Mouse (Mus musculus) embryo, embryonic 9.5 days (tissue): ENCODE measurements around the gene Stab2.

Experiments
- DNase-seq: peaks from one replicate; pipeline ENCODE4 v3.0.0-alpha.2; 2017; ENCODE audit errors: extremely low spot score

The Stab2 gene

DNA sequence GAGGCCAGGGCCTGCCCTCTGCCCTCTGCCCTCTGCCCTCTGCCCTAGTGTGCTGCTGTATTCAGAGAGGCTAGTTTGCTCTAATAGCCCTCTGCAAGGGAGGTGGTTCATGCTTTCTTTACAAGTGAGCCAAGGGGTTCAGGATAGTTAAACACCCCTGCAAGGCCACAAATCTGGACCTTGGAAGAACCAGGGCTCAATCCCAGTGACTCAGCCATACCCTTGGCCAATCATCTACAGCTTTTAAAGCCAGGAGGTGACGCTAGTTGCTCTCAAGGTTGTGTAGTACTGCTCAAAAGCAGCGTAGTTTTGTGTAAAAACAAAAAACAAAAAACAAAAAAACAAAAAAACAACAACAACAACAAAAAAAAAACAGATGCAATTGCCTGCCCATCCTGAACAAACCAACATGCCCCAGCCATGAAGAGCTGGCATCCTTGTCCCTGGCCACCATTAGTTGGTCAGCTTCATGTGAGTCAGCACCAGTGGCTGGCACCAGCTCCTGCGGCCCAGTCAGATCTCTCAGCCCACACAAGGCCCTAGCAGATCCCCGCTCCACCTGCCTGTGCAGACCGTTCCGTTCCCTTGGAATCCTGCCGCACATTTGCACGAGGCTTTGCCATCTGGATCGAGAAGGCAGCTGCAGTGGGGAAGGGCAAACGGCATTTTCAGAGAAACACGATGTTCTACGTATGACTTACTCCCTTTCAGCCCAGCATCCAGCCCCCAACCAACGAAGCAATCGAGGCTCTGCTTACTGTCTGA, 117.5 kb downstream of the Stab2 start:
- no peak for DNase-seq

GRCm38 (mm10) chr10:86889440-86889839, 118.4 kb downstream of the Stab2 start:
- DNase-seq = no peak

- no peak for DNase-seq
Observed at GRCm38 (mm10) chr10:86886434-86886833, 121.4 kb downstream of the Stab2 start.

DNA sequence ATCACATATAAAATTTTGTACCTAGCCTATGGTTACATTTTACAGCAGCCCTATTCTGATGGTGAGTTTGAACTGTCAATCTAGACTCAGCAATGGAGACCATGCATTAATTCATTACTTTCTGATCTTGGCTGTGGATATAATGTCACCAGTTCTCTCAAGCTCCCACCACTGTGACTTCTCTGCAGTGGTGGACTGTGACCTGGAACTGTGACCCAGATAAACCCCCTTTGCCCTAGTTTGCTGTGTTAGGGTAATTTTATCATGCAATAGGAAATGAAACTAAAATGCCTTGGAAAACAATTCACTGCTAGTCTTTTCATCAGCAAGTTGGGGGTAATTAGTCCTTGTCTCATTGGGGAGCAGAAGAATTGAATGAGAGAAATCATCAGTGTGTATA, 126.4 kb downstream of the Stab2 start:
- DNase-seq = no peak

DNA sequence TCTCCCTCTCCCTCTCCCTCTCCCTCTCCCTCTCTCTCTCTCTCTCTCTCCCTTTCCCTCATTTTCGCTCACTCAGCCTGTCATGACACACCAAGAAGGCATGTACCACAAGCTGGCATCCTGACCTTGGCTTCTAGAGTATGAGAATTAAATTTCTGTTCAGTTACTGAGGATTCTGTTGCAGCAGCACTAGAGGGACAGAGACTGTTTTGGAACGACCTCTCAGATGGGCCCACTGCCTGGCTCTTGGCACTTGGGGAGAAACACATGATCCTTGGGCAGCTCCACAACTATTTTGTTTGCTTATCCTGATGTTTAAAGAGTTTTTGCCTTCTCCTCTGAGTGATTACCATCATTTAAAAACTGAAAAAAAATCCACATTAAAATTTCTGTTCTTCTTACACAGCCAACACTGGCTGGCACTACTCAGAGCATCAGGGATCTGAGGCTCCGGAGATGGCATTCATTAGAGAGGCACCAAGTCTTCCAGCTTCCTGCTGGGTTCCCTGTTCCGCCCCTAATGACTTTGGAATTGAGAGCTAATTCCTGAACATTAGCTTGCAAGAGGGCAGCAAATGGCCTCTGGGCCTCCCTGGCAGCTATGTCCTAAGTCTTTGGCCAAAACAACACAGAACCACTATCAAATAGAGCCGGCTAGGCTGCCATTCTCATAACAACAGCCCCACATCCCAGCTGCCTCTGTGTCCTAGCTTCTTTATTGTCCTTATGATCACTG, 127.6 kb downstream of the Stab2 start:
- no peak for DNase-seq

DNA sequence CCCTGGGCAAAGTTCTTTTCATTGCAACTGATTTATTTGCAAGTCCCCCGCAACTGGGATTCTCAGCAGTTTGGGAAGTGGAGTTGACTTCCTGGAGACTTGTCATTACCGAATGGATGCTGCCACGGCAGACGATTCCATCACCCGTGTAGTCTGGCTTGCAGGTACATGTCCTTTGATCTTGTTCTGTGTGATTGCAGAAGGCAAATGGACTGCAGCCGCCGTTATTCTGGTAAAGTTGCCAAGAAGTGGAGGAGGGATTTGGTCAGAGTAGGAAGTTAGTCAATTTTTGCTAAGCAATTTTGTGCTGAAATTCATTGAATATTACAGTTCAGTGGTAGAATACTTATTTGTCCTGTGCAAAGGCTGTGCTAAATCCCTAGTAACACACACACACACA, 129.1 kb downstream of the Stab2 start:
- DNase-seq = no peak

DNA sequence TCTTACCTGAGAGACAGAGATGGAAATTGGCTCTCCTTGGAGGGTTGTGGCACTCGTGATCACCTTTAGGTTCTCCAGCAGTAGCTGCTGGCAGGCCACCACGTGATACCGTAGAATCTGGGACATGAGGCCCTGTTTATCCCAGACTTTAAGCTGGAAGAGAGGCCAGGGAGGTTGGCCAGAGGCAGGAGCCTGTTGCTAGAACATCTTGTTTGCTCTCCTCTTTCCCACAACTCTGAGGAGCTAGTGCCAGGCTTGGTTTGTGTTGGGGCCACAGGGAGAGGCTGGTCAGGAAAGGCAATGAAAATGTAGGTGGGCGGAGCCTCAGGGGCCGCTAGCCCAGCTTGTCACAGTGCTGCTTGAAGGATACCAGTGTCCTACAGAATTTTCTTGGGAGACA, 135.2 kb downstream of the Stab2 start:
- DNase-seq = no peak

DNA sequence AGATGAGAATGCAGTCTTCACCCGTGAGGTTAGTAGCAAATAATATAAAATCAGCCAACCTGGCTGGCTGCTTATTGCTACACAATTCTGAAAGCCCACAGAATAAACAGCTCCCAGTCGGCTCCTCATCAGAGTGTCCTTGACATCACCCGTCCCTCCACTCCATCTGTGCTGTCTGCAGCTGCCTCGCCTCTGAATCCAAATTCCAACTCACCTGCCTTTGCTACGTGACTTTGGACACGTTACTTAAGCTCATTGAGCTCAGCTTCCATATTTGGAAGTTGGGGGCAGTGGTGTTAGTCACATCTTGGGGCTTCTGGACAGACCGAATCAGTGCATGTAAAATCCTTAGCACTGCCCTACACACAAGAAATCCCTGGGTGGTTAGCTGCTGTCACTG, 135.7 kb downstream of the Stab2 start:
- DNase-seq = no peak

DNA sequence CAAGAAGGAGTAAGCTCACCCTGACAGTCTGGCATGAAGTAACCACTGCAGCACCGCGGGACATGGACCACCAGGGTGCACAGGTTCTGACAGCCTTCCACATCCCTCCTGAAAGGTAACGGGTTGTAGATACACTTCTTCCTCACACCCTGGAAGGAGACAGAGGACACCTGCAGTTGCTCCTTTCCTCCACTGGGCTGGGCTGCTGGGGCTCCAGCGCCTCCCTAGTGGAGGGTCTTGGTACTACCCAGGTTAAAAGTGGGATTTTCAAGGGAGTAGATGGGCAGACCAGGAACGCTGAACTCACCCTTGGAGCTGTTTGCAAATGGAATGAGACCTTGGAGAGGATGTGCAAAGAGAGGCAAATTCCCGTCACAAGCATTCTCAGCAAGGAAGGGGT, 144.4 kb downstream of the Stab2 start:
- no peak for DNase-seq

- no peak for DNase-seq
Observed at GRCm38 (mm10) chr10:86862496-86862895, 145.3 kb downstream of the Stab2 start.

DNA sequence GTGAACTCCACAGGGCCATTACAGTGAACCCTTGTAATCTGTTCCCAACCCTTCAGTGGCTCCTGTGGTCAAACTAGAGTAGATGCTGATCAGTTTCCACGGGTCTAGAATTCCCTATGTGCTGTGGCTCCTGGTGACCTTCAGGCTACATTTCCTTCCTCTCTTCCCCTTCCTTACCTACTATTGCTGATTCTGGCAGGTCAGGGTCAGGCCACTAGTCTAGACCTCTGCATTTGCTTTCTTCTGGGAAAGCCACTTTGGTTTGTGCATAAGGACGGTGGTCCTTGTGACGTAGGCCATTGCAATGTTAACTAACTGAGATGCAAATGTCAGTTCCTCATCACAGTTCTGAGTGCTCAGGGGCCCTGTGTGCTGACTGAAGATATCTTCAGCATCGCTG, 147.4 kb downstream of the Stab2 start:
- DNase-seq = no peak

- DNase-seq = no peak
Observed at GRCm38 (mm10) chr10:86853433-86853832, 154.4 kb downstream of the Stab2 start.

DNA sequence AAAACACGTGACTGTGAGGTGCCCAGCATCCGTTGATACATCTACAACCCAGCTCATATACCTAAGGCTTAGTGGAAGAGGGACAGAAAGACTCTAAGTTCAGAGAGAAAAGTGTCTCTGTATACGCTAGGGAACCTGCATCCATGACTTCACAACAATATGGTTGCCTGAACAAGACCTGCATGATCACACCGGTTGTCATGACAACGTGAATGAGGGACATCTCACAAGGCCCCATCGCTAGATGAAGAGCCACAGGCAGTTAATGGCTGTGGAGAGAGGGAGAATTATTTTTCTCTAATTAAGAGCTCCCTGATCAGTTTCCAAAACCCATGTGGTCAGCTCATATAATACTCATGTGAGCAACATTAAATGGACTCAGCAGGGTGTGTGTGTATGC, 155.7 kb downstream of the Stab2 start:
- no peak for DNase-seq

DNA sequence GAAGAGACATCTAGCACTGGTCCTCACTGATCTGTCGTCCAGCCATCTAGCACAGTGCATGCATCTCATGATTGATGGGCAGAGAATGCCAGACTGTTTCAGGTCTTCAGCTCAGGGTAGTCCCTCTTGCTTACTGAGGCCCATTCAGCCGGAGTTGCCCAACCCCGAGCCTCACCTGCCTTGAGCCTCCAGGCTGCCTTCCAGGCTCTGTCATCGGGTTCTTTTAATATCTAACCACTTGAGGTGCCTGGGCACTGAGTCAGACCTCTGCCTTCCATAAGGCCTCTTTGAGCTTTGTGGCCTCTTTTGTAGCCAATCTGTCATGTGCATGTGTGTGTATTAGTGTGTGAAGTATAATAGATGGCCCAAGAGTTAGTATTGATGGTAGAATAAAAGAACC, 158.3 kb downstream of the Stab2 start:
- DNase-seq = no peak

DNA sequence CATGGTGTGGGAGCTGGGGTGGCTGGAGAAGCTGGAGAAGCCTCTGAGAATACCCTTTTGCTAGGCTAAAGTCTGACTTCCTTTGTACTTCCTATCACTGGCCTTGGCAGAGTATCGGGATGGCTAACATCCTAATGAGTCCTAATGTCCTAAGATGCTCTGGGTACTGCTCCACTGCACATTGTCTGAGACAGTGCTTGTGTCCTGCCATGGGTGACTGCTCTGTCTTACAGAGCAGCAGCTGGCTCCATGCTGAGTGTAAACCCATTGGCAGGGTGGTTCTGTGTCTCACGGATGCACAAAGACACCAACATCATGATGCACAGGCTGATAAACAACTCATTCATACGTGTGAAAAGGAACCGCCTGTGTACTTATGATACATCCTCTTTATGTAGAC, 158.7 kb downstream of the Stab2 start:
- DNase-seq = no peak

- no peak for DNase-seq
Observed at GRCm38 (mm10) chr10:86846926-86847467, 160.8 kb downstream of the Stab2 start.

DNA sequence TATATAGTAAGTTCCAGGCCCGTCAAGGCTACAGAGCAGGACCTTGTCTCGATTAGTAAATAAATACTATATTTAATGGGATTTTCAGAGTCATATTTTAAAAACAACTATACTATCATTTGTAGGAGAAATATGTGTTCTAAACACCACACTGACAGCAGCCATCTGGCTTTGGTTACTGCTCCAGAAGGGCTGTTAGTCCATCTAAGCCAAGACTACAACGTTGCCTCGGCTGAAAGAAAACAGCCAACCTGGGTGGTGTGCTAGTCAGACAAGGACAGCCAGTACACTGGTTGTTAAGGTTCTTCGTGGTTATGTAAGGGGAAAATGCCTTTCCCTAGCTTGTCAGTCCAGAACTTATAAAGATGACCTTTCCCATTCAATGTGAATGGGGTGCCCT, 165.2 kb downstream of the Stab2 start:
- no peak for DNase-seq

DNA sequence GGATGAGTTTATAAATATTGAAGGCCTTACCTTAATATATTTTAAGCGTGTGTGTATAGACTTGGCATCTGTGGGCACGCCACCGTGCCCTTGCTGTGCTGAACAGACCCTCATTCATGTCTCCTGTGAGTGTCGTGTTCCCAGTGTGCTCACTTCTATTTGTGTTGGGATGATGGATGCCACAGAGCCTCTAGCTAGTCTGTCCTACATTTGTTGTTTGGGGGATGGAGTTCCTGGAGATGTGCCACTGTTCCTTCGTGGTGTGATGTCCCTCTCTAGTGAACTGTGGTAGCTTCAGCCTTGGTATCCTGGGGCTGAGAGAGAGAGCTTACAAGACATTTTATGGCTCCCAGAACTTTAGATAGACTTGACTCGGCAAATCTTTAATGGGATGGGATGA, 169.0 kb downstream of the Stab2 start:
- DNase-seq = no peak

DNA sequence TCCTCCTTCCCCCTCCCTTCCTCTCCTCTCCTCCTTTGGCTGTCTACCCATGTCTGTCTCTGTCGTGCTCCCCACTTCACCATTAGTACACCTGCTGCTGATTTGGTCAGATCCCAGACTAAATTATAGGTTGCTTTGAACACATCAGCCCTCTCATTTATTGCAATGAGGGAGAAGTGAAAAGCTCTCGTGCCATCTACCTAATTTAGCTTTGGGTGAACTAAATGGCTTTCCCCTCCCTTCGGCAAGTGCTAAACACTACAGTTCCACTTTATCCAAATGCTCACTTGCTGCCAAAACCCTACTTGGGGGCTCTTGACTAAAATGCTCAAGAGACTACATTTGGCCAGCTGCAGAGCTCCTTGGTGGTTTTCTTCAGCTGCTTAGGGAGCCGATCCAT, 171.0 kb downstream of the Stab2 start:
- DNase-seq = no peak

GRCm38 (mm10) chr10:86829515-86829914, 178.3 kb downstream of the Stab2 start:
- DNase-seq = no peak

GRCm38 (mm10) chr10:86828221-86829135, 179.3 kb downstream of the Stab2 start:
- DNase-seq = no peak

DNA sequence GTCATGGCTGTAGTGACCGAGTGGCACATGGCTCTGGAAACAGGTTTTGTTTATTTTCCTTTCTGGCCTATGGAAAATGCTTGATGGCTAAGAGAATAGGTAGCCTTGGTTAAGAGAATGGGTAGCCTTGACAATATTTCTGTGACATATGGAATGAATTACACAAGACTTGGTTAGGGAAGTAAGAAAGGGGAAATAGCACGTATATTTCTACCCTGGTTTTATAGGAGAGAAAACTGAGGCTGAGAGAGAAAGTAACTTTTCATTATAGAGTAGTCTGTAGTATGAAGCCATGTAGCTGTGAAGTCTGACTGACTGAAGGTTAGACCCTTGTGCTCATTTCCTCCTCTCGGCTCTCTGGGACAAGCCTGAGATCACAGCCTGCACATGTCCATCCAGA, 180.9 kb downstream of the Stab2 start:
- no peak for DNase-seq
